Mouse (Mus musculus) neutrophil, adult 65 days (primary cell): ENCODE data around the gene Gpc5. TPM values are rescaled to one million over a fixed set of nuclear protein-coding genes. Genes with fewer than 3 reads are reported as not detected.

Experiments
- total RNA-seq: library from RNA; stranded (reverse); gene quantifications from 2 replicates; pipeline ENCODE4 v1.2.4, GENCODE M21; 2023

The Gpc5 gene
- not detected in 2 replicates for total RNA-seq

GRCm38 (mm10) chr14:115092081-115092480 is at the start of gene Gpc5:
TSS of gene Gpc5 (plus strand) at chr14:115092215.

